28 mouse cellular contexts compared by ENCODE assay signal in the genomic region with DNA sequence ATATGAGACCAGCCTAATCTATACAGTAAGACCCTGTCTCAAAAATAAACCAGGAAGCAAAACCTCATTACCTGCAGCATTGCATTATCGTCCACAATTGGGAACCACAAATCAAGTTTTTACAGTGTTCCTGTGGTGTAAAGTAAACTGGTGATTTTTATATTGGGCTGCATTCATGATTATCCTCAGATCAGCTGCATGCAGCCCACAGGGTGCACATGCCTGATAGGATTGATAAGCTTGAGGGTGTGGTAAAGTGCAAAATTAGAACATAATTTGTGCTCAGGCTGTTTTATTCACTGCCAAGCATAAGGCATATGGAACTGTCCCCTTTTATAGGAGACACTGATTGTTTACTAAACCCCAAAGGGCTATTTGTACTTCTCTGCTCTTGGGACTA. TPM values are rescaled to one million over a fixed set of nuclear protein-coding genes. Genes with fewer than 3 reads are reported as not detected.
DNase-seq lines count a peak whose midpoint lies in the region; ATAC-seq and TF ChIP-seq lines count a peak whose summit lies in the region.
"Had no signal": no experiment of that assay in that cellular context is flagged by ENCODE, and none has a peak within 500 bp of the region (broad histone marks: within the 10 kb centered on the region; RNA-seq: fewer than 3 reads in every experiment).

No protein-coding gene starts in this region.

- no peak for ATAC-seq in hindbrain, embryonic 12.5 days (ENCODE audit: low FRiP score)
- no peak for ATAC-seq in hindbrain, embryonic 16.5 days
- ATAC-seq in erythroblast, adult 5-6 weeks (replicated peaks; ENCODE audit: low FRiP score, poor library complexity, severe bottlenecking) = peak; percentile 42; the same call in 1 of the 2 replicates
- ATAC-seq in liver, embryonic 14.5 days (ENCODE audit: insufficient read depth) = peak; percentile 60; the same call in 1 of the 2 replicates
- ATAC-seq in megakaryocyte-erythroid progenitor cell, adult 5-6 weeks (replicated peaks; ENCODE audit: low FRiP score, low TSS enrichment, poor library complexity, severe bottlenecking) = peak; percentile 81
- ATAC-seq: forebrain, embryonic 15.5 days; hindbrain, postnatal 0 days; intestine, embryonic 15.5 days; midbrain, embryonic 16.5 days had no signal

- H3K4me2 ChIP-seq in hindbrain, embryonic 12.5 days (replicated peaks) = no peak overlapping the region
- H3K4me2 ChIP-seq in hindbrain, embryonic 16.5 days (ENCODE audit: low read length) = no peak overlapping the region
- peak overlapping the region; percentile 47 for H3K4me2 ChIP-seq in liver, embryonic 14.5 days (ENCODE audit: low read depth)
- H3K4me2 ChIP-seq: forebrain, embryonic 15.5 days; heart, embryonic 11.5 days; intestine, embryonic 15.5 days; limb, embryonic 12.5 days; neural tube, embryonic 12.5 days had no signal

- peak; percentile 75 for TF ChIP-seq EP300 in liver, embryonic 14.5 days (IDR thresholded peaks at IDR 0.05; ENCODE audit: low read depth)

- 0 out of 2 replicates have a peak overlapping the region, but pooled peaks have one; percentile 18 for H3K9ac ChIP-seq in hindbrain, embryonic 12.5 days
- H3K9ac ChIP-seq in hindbrain, embryonic 16.5 days (ENCODE audit: low read depth, low read length) = no peak overlapping the region
- no peak overlapping the region for H3K9ac ChIP-seq in liver, embryonic 14.5 days (replicated peaks)
- H3K9ac ChIP-seq: forebrain, embryonic 15.5 days; intestine, embryonic 15.5 days; limb, embryonic 12.5 days; neural tube, embryonic 12.5 days had no signal

- H3K27ac ChIP-seq in hindbrain, embryonic 12.5 days = no peak overlapping the region
- H3K27ac ChIP-seq in hindbrain, embryonic 16.5 days (ENCODE audit: low read depth, low read length) = no peak overlapping the region
- H3K27ac ChIP-seq in liver, embryonic 14.5 days = no peak overlapping the region
- H3K27ac ChIP-seq: forebrain, embryonic 15.5 days; gastrocnemius, adult 2 months; hindbrain, postnatal 0 days; intestine, embryonic 15.5 days; kidney, postnatal 0 days; limb, embryonic 12.5 days; macrophage; midbrain, embryonic 10.5 days; neural tube, embryonic 12.5 days had no signal

- no peaks in the 10 kb centered on the region for H3K27me3 ChIP-seq in hindbrain, embryonic 12.5 days
- no peaks in the 10 kb centered on the region for H3K27me3 ChIP-seq in hindbrain, embryonic 16.5 days (replicated peaks; ENCODE audit: control insufficient read depth, insufficient read depth, low read length)
- no peaks in the 10 kb centered on the region for H3K27me3 ChIP-seq in liver, embryonic 14.5 days (ENCODE audit: control insufficient read depth, insufficient read depth, low read length)
- H3K27me3 ChIP-seq: forebrain, embryonic 15.5 days; intestine, embryonic 15.5 days; limb, embryonic 12.5 days; neural tube, embryonic 12.5 days had no signal

- no peak overlapping the region for H3K4me3 ChIP-seq in hindbrain, embryonic 12.5 days
- H3K4me3 ChIP-seq in hindbrain, embryonic 16.5 days (ENCODE audit: low read length) = no peak overlapping the region
- no peak overlapping the region for H3K4me3 ChIP-seq in liver, embryonic 14.5 days (ENCODE audit: insufficient read depth in 1 of 2, low read depth in 2 of 2, low read length in 2 of 2)
- H3K4me3 ChIP-seq: forebrain, embryonic 15.5 days; gastrocnemius, adult 2 months; intestine, embryonic 15.5 days; limb, embryonic 12.5 days; midbrain, embryonic 10.5 days; neural tube, embryonic 12.5 days had no signal

- peaks cover 83% of the 10 kb centered on the region for H3K36me3 ChIP-seq in hindbrain, embryonic 12.5 days
- peaks cover 24% of the 10 kb centered on the region for H3K36me3 ChIP-seq in hindbrain, embryonic 16.5 days (ENCODE audit: control insufficient read depth, insufficient read depth, low read length)
- peaks cover 16% of the 10 kb centered on the region for H3K36me3 ChIP-seq in liver, embryonic 14.5 days (replicated peaks; ENCODE audit: control insufficient read depth, insufficient read depth, low read depth)

- TF ChIP-seq CTCF in liver, embryonic 14.5 days (IDR thresholded peaks at IDR 0.05; ENCODE audit: low read depth) = no peak

- H3K9me3 ChIP-seq in hindbrain, embryonic 12.5 days (replicated peaks) = no peaks in the 10 kb centered on the region
- no peaks in the 10 kb centered on the region for H3K9me3 ChIP-seq in hindbrain, embryonic 16.5 days (ENCODE audit: control insufficient read depth, low read length)
- no peaks in the 10 kb centered on the region for H3K9me3 ChIP-seq in liver, embryonic 14.5 days (ENCODE audit: control insufficient read depth, low read length)
- H3K9me3 ChIP-seq: forebrain, embryonic 15.5 days; intestine, embryonic 15.5 days; limb, embryonic 12.5 days; midbrain, embryonic 10.5 days; neural tube, embryonic 12.5 days had no signal

- H3K4me1 ChIP-seq in hindbrain, embryonic 12.5 days = peaks cover 5% of the 10 kb centered on the region; the same call in 1 of the 2 replicates
- no peaks in the 10 kb centered on the region for H3K4me1 ChIP-seq in hindbrain, embryonic 16.5 days (ENCODE audit: control insufficient read depth, insufficient read depth, low read depth, low read length)
- H3K4me1 ChIP-seq in liver, embryonic 14.5 days (replicated peaks; ENCODE audit: control insufficient read depth in 2 of 2, insufficient read depth in 2 of 2, low read length in 1 of 2) = peaks cover 5 to 17% of the 10 kb centered on the region in 2 experiments
- H3K4me1 ChIP-seq: forebrain, embryonic 15.5 days; intestine, embryonic 15.5 days; limb, embryonic 12.5 days had no signal

- no peak for DNase-seq in liver, embryonic 14.5 days (ENCODE audit: low read depth in 3 of 3, low spot score in 3 of 3)
- DNase-seq in ovary, postnatal 10 days (ENCODE audit: low spot score) = no peak
- no peak for DNase-seq in cerebellum, adult 11-12 months
- DNase-seq: adrenal gland, postnatal 25 days; cerebellum, adult 2 months; cerebellum, postnatal 36 days; gastrocnemius, adult 2 months; gastrocnemius, postnatal 36 days; heart, adult 18-20 months; heart, postnatal 4 days; kidney, adult 2 months; lung, adult 2 months; lung, postnatal 10 days; thymus, postnatal 4 days had no signal

- WGBS in hindbrain, embryonic 12.5 days = 93% methylated on average over 1 of the region's 1 CpGs
- WGBS in hindbrain, embryonic 16.5 days = 92% methylated on average over 1 of the region's 1 CpGs
- 21% methylated on average over 1 of the region's 1 CpGs for WGBS in liver, embryonic 14.5 days (ENCODE audit: insufficient replicate concordance)

RNA-seq across cellular contexts. Expression of gene Synrg, which starts 11.3 kb away (rescaled TPM):
- 29.2 and 31.1 TPM in 2 replicates for polyA plus RNA-seq in hindbrain, embryonic 12.5 days (2016; fragmentation: Nextera tagmentation; extraction: Ambion mirVana)
- 18.8 and 21.4 TPM in 2 replicates for polyA plus RNA-seq in hindbrain, embryonic 16.5 days (2015; fragmentation: Nextera tagmentation; extraction: Ambion mirVana)
- 10.0 and 11.0 TPM in 2 replicates for total RNA-seq in erythroblast, adult 5-6 weeks (2015; ENCODE audit: low replicate concordance)
- 6.1 and 8.9 TPM in 2 replicates for total RNA-seq in erythroblast, adult 5-6 weeks (2017; ENCODE audit: low replicate concordance)
- 3.1 and 3.9 TPM in 2 replicates for polyA plus RNA-seq in liver, embryonic 14.5 days (2012; rRNA removed)
- polyA plus RNA-seq in liver, embryonic 14.5 days (2014; fragmentation: Nextera tagmentation; extraction: Ambion mirVana) = 3.9 and 4.8 TPM in 2 replicates
- total RNA-seq in megakaryocyte-erythroid progenitor cell, adult 5-6 weeks (2014; fragmentation: Nextera tagmentation) = 28.7 and 33.4 TPM in 2 replicates
- 14.7 and 21.0 TPM in 2 replicates for total RNA-seq in megakaryocyte-erythroid progenitor cell, adult 5-6 weeks (2017)

RNA-seq across cellular contexts. Expression of gene Ddx52, which starts 33.6 kb away (rescaled TPM):
- 33.8 and 34.0 TPM in 2 replicates for polyA plus RNA-seq in hindbrain, embryonic 12.5 days (2016; fragmentation: Nextera tagmentation; extraction: Ambion mirVana)
- polyA plus RNA-seq in hindbrain, embryonic 16.5 days (2015; fragmentation: Nextera tagmentation; extraction: Ambion mirVana) = 19.4 and 20.7 TPM in 2 replicates
- total RNA-seq in erythroblast, adult 5-6 weeks (2015; ENCODE audit: low replicate concordance) = 9.6 and 13.8 TPM in 2 replicates
- total RNA-seq in erythroblast, adult 5-6 weeks (2017; ENCODE audit: low replicate concordance) = 17.6 and 19.3 TPM in 2 replicates
- polyA plus RNA-seq in liver, embryonic 14.5 days (2012; rRNA removed) = 5.2 and 8.6 TPM in 2 replicates
- polyA plus RNA-seq in liver, embryonic 14.5 days (2014; fragmentation: Nextera tagmentation; extraction: Ambion mirVana) = 15.6 and 16.6 TPM in 2 replicates
- 29.1 and 31.5 TPM in 2 replicates for total RNA-seq in megakaryocyte-erythroid progenitor cell, adult 5-6 weeks (2014; fragmentation: Nextera tagmentation)
- total RNA-seq in megakaryocyte-erythroid progenitor cell, adult 5-6 weeks (2017) = 58.8 and 95.1 TPM in 2 replicates

Comparison
In these comparisons a context has a peak if more than half of its experiments do, and no peak if none do; other contexts are left out.
1. ATAC-seq: peak in erythroblast, adult 5-6 weeks (single experiment), liver, embryonic 14.5 days (single experiment) and megakaryocyte-erythroid progenitor cell, adult 5-6 weeks (single experiment); none in hindbrain, embryonic 12.5 days (single experiment) and hindbrain, embryonic 16.5 days (single experiment).